Mouse (Mus musculus) urinary bladder, adult 2 months (tissue): ENCODE data around the gene Gm36210. TPM values are rescaled to one million over a fixed set of nuclear protein-coding genes. Genes with fewer than 3 reads are reported as not detected.

ENCODE experiments used
- DNase-seq: peaks from one replicate; pipeline ENCODE4 v3.0.0; 2022; ENCODE audit warnings: low spot score
- polyA plus RNA-seq: library from polyadenylated mRNA; depleted of rRNA; stranded (reverse); fragments of >200 nt; gene quantifications from 2 replicates; pipeline ENCODE4 v1.2.3, GENCODE M21; 2012; rRNA removed

Gene Gm36210
- 0.15 and 0.22 TPM in 2 replicates for polyA plus RNA-seq

DNA sequence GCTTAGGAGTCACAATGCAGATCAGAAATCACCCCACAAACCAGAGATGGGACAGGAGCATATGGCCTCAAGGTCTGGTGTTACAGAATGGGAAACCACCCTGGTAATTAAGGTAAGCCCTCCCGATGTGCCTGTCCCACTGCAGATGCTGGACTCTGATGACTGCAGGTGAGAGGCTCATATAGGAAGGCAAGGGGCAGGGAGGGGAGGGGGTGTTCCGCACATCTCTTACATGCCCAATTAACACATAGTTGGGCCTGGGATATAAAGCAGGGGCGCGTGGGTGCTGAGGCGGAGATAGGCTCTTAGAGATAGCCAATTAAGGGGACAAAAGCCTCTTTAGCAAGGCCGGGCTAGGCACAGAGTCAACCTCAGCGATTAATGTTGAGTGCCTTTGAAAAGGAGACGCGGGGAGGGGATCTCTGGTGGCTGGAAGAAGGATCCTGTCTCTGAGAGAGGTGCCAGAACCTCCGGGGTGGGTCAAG, at the start of gene Gm36210:
Gene Gm36210 (minus strand): TSS at position 51 of the 485 bp plus-strand sequence.
- no peak for DNase-seq

DNA sequence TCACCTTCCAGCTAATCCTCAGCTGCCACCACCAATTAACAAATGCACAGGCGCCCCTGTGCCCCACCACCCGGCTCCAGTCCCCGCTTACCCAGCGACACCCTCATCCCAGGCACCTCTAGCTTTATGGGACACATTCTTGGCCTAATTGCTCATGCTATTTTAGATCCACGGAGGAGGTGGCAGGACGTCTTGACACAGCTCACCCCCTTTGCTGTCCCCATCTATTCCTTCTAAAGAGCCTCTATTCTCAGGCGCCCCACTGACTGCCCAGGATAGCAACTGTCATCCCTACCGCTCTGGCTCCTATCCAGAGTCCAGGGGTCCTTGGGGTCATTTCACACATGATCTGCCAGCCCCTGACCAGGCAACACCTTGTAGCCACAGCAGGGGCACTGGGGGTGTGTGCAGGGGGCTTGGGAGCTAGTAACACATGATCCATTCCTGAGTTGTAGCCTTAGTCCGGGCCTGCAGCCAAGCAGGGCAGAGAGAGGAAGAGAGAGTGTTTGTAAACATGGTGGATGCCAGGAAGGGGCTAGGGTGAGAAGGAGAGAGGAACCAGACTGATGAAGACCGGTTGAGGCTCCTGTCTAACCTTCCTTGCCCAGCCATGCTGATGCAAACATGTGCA, 47.6 kb upstream of the Gm36210 start:
- DNase-seq, result no peak

DNA sequence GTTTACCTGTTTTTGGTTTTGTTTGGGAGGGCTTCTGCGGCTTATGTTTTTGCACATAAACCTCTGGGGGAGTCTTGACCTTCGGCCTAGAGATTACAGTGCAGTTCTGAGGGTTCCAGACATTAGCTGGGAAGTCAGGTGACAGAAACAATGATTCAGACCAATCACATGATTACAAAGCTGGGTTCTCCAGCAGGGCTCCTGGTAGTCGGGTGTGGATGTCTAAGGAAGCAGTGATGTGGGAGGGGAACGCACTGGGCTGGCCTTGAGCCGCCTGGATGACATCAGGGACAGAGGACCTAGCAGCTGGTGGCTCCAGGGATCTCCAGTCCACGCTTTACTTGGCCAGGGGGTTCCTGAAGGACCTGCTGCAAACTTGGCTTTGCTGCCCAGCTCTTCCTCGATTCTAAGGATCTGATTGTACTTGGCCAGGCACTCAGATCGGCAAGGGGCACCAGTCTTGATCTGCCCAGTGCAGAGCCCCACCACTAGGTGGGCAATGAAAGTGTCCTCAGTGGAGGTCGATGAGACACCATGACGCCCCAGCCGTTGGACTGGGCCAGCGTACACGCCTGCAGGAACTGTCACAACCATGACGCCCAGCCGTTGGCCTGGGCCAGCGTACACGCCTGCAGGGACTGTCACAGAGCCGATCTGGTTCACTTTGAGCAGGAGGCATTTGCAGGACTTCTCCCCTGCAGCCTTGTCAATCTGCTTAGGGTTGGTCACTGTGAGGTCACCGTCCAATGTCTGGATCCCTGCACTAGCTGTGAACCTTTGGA, 44.4 kb upstream of the Gm36210 start:
- no peak for DNase-seq

DNA sequence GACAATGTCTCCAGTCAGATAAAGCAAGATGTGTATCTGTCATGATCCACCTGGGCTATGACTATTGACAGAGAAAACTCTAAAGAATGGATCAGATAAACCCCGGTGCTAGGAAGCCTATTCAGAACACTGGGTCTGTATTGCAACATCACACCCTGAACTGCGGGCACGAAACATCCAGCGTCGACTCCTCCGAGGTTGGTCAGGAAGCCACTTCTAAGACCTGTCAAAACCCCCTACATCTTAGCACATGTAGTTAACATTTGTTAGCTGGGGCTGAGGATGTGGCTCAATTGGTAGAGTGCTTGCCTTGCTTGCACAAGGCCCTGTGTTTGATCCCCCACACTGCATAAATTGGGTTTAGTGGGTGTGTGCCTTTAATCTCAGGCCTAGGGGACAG, 42.1 kb upstream of the Gm36210 start:
- no peak for DNase-seq

DNA sequence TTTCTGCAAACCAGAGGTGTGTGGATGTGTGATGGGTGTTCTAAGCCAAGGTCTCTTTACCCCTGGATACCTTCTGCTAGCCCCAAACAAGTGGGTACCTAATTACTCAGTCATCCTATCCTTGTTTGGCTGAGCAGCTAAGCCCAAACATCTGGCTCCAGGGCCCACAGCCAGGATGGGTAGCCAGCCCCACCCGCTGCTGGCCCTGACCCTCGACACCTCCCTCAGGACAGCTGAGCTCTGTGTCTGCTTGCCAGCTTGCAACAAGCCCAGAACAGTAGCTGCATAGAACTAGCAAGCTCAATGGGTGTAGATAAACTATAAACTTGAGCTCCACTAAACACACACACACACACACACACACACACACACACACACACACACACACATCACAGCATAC, 41.5 kb upstream of the Gm36210 start:
- DNase-seq, result no peak

DNA sequence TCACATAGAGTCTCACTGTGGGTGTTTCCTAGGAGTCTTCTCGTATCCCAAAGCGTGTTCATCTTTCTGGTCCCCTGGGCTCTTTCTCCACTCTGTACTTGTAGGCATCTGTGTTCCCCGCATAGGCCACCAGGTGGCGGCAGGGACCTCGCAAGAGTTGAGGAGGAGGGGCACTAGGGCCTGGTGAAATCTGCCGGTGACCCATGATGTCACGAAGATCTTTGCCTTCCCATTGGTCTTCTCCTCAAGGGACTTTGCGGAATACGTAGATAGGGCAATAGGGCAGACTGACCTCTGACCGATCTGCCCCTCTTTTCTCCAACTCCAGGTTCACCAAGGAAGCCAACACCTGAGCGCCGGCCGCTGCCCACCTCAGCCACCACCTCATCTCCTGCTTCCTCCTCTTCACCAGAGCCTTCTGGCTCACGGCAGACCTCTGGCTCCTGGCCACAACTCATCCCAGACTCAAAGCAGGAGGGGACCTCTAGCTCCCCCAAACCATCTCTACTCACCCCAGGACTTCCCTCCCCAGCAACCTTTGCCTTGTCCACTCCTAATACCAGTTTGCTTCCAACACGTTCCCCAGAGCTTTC, 37.0 kb upstream of the Gm36210 start:
- DNase-seq, result peak; percentile 88

DNA sequence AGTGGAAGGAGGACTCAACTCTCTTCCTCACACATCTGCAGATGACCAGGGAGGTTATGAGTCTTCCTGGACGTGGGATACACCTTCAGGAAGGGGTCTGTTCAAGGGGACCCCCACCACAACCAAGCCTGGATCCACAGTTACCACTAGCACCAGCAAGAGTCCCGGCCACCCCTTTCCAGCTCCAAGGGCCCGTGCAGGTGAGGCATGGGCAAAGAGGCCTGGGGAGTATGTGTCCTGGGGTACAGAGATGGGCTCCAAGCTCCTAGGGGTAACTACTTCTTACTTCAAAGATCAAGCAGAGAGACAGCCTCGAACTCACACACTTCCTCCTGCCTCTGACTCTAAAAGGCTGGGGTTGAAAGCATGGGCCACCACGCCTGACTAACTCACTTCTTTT, 36.4 kb upstream of the Gm36210 start:
- DNase-seq, result no peak

DNA sequence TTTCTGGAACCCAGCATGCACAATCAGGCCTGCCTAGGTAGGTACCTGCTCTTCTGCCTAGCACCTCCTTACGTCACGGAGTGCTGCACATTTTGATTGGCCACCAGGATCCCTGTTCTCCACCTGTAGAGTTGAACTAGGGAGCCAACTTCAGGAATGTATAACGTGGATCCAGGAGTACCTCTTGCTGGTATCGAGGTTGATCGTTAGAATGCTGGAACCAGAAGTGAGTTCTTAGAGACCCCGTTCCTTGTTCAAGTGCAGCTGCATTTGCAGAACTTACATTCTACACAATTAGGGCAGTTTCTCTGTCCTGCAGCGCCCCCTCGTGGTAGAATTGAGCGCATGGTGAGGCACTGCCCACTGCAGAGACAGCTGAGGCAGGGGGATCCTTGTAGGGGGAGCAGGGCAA, 33.8 kb upstream of the Gm36210 start:
- DNase-seq, result peak; percentile 76

DNA sequence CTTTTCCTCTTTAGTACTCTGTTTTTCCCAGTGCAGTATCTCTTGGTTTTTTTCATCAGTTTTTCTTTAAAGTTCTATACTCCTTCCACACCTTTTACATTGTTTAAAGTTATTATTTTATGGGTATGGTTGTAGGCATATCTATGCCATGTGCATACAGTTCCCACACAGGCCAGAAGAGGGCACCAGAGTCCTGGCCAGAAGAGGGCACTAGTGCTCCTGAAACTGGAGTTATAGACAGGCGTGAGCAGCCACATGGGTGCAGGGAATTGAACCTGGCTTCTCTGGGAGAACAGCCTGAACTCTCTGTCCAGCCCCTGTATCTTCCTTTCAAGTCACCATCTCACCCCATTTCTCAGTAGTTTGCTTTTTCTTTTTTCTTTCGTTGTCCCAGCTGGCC, 32.1 kb upstream of the Gm36210 start:
- DNase-seq, result no peak

DNA sequence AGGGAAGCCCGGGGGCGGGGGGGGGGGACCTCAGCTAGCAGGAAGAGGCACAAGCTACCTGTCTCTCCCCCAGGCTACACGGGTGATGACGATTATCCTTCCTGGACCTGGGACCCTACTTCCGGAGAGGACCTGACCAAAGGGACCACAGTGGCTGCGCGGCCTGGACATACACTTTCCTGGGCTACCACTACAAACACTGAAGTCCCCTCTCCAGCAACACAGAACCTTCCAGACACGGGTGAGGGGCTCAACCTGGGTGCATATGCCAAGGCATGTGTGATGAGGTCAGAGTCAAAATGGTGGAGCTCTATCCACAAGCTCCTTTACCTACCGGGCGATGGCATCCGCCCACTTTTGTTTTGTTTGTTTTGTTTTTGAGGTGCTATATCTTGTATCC, 31.1 kb upstream of the Gm36210 start:
- DNase-seq, result no peak

DNA sequence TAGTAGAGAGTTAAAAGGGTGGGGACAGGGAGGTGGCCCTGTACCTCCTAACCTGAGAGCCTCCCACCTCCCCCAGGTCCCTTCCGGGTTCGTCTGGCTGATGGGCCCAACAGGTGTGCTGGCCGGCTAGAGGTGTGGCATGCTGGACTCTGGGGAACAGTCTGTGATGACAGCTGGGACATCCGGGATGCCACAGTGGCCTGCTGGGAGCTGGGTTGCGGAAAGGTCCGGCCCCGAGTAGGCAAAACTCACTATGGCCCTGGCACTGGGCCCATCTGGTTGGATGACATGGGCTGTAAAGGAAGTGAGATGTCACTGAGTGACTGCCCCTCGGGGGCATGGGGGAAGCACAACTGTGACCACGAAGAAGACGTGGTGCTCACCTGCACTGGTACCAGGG, 30.5 kb upstream of the Gm36210 start:
- no peak for DNase-seq

DNA sequence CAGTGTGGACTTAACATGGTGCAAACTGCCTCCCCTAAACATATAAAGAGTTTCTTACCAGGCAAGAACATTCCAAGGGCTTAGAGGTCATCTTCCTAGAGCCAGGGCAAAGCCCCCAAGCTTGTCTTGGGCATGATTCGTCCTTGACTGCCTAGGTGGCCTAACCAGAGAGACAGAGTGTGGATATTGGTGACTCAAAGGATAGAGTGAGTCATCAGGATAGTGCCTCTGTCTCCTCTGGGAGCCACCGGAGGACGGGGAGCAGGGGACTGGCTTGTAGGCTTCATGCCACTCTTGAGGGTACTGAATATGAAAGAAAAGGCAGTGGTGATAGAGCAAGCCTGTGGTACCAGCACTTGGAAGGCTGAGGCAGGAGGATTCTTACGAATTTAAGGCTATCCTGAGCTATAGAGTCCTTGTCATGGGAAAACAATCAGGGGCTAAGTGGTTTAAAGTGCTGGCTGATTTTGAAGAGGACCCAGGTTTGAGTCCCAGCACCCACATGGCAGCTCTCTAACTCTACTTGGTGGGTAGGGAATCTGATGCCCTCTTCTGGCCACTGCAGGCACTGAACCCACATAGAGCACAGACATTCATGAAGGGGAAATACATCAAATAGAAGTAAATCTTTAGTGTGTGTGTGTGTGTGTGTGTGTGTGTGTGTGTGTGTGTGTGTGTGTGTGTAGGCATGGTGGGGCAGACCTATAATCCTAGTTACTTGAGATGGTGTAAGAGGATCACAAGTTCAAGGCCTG, 28.0 kb upstream of the Gm36210 start:
- DNase-seq, result no peak

DNA sequence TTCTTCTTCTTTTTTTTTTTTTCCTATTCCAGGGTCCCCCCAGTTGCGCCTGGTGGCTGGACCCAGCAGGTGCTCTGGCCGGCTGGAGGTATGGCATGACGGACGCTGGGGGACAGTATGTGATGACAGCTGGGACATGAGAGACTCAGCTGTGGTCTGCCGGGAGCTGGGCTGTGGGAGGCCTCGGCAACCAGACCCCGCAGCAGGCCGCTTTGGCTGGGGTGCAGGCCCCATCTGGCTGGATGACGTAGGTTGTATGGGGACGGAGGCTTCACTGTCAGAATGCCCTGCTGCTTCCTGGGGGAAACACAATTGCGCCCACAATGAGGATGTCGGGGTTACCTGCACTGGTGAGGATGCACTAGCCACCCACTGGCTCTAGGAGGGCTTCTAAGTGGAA, 26.8 kb upstream of the Gm36210 start:
- no peak for DNase-seq

DNA sequence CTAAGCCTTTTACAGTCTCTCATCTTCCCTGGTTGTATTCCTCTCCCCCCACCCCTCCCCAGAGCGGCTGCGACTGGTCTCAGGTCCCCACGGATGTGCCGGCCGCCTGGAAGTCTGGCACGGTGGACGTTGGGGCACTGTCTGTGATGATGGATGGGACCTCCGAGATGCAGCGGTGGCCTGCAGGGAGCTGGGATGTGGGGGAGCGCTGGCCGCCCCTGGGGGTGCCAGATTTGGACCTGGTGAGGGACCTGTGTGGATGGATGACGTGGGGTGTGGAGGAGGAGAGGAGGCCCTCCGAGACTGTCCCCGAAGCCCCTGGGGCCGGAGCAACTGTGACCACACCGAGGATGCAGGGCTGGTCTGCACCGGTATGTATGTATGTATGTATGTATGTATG, 22.0 kb upstream of the Gm36210 start:
- DNase-seq, result no peak

DNA sequence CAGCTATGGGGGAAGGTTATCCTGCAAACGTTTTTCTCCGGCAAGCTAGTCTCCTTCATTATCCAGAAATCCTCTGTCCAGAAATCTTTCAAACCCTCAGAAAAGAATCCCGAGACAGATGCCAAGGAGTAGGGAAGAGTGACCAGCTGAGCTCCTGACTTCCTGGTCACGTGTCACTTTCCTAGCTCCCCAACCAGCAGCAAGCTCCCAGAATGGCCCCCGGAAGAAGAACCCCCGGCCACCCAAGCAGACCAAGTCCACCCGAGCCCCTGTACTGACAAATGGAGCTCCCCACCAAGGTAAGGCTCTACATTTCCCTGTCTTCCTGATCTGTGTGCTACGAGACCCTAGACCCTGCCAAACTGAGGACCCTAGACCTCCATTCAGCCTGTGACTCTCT, 21.4 kb upstream of the Gm36210 start:
- DNase-seq, result no peak

DNA sequence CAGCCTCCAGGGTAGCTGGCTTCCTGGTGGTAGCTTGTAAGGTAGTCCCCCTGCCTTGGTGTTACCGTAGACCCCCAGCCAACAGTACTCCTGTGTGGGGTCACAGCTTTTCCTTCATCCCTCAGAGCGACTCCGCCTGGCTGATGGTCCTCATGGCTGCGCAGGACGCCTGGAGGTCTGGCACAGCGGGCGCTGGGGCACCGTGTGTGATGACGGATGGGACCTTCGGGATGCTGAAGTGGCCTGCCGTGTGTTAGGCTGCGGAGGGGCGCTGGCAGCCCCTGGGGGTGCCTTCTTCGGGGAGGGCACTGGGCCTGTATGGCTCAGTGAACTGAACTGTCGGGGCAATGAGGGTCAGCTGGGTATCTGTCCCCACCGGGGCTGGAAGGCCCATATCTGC, 20.5 kb upstream of the Gm36210 start:
- DNase-seq, result no peak

DNA sequence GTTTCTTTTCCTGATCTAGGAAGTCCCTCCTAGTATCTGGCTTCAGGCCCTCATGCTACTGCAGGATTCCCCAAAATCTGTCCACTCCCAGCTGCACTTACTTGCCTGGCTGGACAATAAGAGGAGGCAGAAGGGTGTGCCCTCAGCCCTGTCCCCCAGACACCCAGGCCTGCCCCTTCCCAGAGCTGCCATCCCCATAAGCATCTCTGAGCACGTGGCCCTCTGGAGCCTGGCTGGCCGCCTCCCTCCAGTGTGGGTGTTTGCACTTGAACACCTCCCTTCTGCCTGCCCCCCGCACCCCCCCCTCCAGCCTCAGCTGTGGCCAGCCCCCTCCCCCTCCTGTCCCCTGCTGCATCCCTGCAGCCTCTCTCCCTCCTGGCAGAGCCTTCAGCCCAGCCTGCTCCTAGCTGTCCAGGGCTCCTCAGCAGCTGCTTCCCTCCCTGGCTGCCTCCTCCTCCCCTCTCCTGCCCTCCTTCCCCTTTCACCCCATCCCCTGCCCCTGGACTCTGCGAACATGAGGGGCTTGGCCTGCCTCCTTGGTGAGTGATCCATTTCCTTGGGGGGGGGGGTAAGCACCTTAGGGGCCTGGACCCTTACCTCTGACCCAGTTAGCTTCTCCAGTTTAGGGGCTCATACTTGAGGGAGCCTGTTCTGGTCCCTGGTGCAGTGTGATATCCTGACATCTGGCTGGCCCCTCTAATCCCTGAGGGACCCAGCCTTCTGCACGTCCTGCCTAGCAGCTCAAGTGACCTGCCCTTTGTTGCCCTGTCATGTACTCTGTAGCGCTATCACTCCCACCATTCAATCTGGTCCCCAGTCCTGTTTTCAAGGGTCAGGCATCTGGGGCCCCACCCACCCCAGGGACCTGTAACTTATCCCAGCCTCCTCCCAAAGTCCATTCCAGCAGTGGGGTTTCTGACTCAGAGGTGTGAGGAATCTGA, 19.4 kb upstream of the Gm36210 start, which contains the start of gene Ssc5d:
Gene Ssc5d (plus strand): TSS at position 345 of the 941 bp plus-strand sequence.
- DNase-seq, result no peak

DNA sequence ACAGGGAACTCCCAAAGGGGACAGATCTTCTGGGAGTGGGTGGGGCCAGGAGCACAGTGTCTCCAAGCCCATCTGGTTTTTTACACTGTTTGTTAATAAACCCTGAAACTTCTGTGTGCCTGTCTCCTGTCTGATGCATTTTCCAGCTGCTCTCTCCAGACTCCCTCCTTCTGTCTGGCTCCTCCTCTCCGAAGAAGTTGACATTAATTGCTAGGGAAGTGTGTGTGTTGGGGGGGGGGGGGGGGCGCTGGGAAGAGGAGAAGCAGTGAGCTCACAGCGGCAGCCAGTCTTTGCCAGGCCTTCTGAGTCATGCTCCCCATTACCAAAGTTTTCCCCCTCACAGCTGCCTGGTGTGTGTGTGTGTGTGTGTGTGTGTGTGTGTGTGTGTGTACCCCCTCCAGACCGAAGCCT, 18.6 kb upstream of the Gm36210 start:
- DNase-seq, result no peak

DNA sequence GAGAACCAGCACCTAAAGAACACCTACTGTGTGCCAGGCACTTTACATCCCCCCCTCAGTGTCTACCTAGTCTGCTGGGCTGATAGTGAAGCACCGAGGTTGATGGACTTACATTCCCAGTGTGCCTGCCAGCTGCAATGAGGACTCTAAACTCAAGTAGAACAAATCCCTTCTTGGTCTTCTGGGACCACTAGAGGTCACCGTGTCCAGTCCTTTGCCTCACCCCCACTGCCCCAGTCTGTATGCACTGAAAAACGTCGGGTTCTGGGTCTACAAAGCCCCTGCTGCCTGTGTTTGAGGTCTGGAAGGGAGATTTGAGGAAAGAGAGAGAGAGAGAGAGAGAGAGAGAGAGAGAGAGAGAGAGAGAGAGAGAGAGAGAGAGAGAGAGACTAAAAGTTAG, 18.2 kb upstream of the Gm36210 start:
- DNase-seq, result no peak

DNA sequence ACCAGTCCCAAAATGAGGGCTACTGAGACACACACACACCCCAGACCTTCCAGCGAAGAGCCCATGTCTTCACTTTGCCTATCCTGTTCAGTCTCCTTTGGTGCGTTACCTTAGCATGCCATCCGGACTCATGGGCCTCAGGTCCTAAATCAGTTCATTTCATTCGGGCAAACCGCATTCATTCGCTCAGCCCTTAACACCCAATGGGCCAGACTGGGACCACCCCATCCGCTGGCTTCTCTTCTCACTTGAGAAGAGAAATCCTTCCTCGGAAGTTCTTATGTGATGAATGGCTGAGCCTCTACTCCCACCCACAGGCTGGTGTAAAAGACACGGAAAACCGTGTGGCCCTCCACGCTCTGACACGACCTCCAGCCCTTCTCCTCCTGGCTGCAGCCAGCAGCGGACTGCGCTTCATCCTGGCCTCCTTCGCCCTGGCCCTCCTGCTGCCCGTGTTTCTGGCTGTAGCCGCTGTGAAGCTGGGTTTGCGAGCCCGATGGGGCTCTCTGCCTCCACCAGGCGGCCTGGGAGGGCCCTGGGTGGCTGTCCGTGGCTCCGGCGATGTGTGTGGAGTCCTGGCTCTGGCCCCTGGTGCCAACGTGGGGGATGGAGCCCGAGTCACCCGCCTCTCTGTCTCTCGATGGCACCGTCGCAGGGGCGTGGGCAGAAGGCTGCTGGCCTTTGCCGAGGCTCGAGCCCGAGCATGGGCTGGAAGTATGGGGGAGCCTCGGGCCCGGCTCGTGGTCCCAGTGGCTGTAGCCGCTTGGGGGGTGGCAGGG, 17.5 kb upstream of the Gm36210 start:
- DNase-seq, result no peak
